Mouse (Mus musculus): Measurements from ENCODE around the gene Wasf1. TPM values are rescaled to one million over a fixed set of nuclear protein-coding genes. Genes with fewer than 3 reads are reported as not detected.
A peak's percentile ranks its signal among the peaks of the same experiment; 100 is the strongest.

The Wasf1 gene
- polyA plus RNA-seq, 1 experiment from 2014 or later, result 16.6 TPM

GRCm38 (mm10) chr10:40906131-40906530, 22.9 kb downstream of the Wasf1 start:
- H3K36me3 ChIP-seq (ENCODE audit: control insufficient read depth, insufficient read depth, low read length), result no peaks in the 10 kb centered on the region
- no peak overlapping the region for H3K4me2 ChIP-seq
- H3K9ac ChIP-seq (ENCODE audit: low read depth, low read length), result no peak overlapping the region
- H3K27ac ChIP-seq (ENCODE audit: low read depth, low read length), result no peak overlapping the region
- H3K27me3 ChIP-seq (ENCODE audit: control insufficient read depth, insufficient read depth, low read length), result no peaks in the 10 kb centered on the region
- no peak for ATAC-seq (replicated peaks; ENCODE audit: insufficient number of reproducible peaks, low FRiP score, low TSS enrichment)
- H3K4me1 ChIP-seq (ENCODE audit: control insufficient read depth, insufficient read depth, low read length), result peaks cover 8% of the 10 kb centered on the region; the same call in 1 of the 2 replicates
- 84% methylated on average over 1 of the region's 1 CpGs for WGBS (ENCODE audit: insufficient replicate concordance)
- H3K9me3 ChIP-seq (replicated peaks; ENCODE audit: control insufficient read depth, low read length), result no peaks in the 10 kb centered on the region
- H3K4me3 ChIP-seq (ENCODE audit: low read depth, low read length), result no peak overlapping the region

- Histone ChIP-seq H3K27me3 (ENCODE audit: control insufficient read depth, insufficient read depth, low read length) (no peaks in the 10 kb centered on the region), H3K9ac (ENCODE audit: low read depth, low read length) (no peak overlapping the region), H3K4me3 (ENCODE audit: low read depth, low read length) (no peak overlapping the region), H3K4me1 (ENCODE audit: control insufficient read depth, insufficient read depth, low read length) (peaks cover 8% of the 10 kb centered on the region; the same call in 1 of the 2 replicates), H3K4me2 (no peak overlapping the region), H3K27ac (ENCODE audit: low read depth, low read length) (no peak overlapping the region), H3K9me3 (replicated peaks; ENCODE audit: control insufficient read depth, low read length) (no peaks in the 10 kb centered on the region), H3K36me3 (ENCODE audit: control insufficient read depth, insufficient read depth, low read length) (no peaks in the 10 kb centered on the region)
- whole genome bisulfite sequencing (ENCODE audit: insufficient replicate concordance), result 79% methylated on average over 7 of the region's 7 CpGs
- ATAC-seq (replicated peaks; ENCODE audit: insufficient number of reproducible peaks, low FRiP score, low TSS enrichment), result no peak
Measured at GRCm38 (mm10) chr10:40906802-40907201, 23.5 kb downstream of the Wasf1 start.

DNA sequence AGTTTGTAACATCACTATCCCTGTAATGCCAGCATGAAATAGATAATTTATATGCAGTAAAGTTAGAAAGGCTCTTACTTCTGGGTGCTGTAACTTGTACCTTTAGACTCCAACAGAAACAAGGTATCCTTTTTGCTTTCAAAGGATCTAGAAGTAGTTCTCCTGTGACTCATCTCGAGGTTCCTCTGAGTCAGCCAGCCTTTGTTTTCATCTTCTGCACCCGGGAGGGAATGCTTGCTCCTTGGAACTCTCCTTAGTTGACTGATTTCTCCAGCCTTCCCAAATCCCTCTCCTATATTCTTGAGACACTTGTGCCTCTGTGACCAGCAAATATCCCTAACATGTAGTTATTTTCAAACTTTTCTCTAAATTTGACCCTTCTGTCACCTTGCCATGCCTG, 25.3 kb downstream of the Wasf1 start:
- Histone ChIP-seq H3K36me3 (ENCODE audit: control insufficient read depth, insufficient read depth, low read length) (no peaks in the 10 kb centered on the region), H3K9ac (ENCODE audit: low read depth, low read length) (no peak overlapping the region), H3K27ac (ENCODE audit: low read depth, low read length) (no peak overlapping the region), H3K4me1 (ENCODE audit: control insufficient read depth, insufficient read depth, low read length) (peaks cover 8% of the 10 kb centered on the region; the same call in 1 of the 2 replicates), H3K4me3 (ENCODE audit: low read depth, low read length) (no peak overlapping the region), H3K27me3 (ENCODE audit: control insufficient read depth, insufficient read depth, low read length) (no peaks in the 10 kb centered on the region), H3K4me2 (no peak overlapping the region), H3K9me3 (replicated peaks; ENCODE audit: control insufficient read depth, low read length) (no peaks in the 10 kb centered on the region)
- no peak for ATAC-seq (replicated peaks; ENCODE audit: insufficient number of reproducible peaks, low FRiP score, low TSS enrichment)
- WGBS (ENCODE audit: insufficient replicate concordance), result 25% methylated on average over 2 of the region's 2 CpGs

DNA sequence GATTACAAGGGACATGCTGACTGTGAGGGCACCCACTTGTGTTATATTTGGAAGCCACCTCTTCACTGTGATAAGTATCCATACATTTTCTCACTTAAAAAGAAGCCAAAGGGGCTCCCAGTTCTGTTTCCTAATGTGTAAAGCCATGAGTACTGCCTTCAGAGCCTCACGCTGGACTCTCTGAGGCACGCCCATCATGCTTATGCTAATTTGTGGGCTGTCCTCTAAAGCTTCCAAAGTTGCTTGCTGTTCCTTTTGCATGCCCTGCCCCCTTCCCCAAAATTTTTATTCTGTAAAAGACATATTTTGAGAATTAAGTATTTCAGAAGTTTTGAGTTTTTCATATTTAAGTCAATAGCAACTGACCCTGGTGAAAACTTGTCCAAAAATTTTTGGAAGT, 27.5 kb downstream of the Wasf1 start:
- H3K4me3 ChIP-seq (ENCODE audit: low read depth, low read length), result no peak overlapping the region
- no peak overlapping the region for H3K27ac ChIP-seq (ENCODE audit: low read depth, low read length)
- no peak overlapping the region for H3K9ac ChIP-seq (ENCODE audit: low read depth, low read length)
- H3K27me3 ChIP-seq (ENCODE audit: control insufficient read depth, insufficient read depth, low read length), result no peaks in the 10 kb centered on the region
- peak overlapping the region; percentile 38; the same call in 1 of the 2 replicates for H3K4me2 ChIP-seq
- peaks cover 8% of the 10 kb centered on the region; the same call in 1 of the 2 replicates for H3K4me1 ChIP-seq (ENCODE audit: control insufficient read depth, insufficient read depth, low read length)
- H3K9me3 ChIP-seq (replicated peaks; ENCODE audit: control insufficient read depth, low read length), result no peaks in the 10 kb centered on the region
- no peak for ATAC-seq (replicated peaks; ENCODE audit: insufficient number of reproducible peaks, low FRiP score, low TSS enrichment)
- H3K36me3 ChIP-seq (ENCODE audit: control insufficient read depth, insufficient read depth, low read length), result no peaks in the 10 kb centered on the region
- 52% methylated on average over 2 of the region's 2 CpGs for WGBS (ENCODE audit: insufficient replicate concordance)

DNA sequence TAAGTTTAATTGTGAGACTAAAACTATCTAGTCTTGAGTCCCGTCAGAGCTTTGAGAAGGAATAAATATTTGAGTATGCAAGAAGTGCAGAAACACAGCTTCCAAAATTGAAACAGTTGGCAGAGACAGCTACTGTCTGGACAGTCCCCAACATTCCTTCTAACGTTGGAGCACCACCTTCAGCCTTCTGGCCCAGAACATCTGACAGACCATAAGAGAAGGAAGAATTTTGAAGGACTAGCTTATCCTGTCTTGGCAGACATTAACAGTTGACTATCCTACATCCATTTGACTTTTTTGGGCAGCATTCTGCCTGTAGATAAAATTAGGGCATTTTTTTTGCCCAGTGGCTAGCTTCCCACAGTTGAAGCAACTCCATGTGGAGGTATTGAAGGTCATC, 32.0 kb downstream of the Wasf1 start:
- 83% methylated on average over 2 of the region's 2 CpGs for WGBS (ENCODE audit: insufficient replicate concordance)
- Histone ChIP-seq H3K4me3 (ENCODE audit: low read depth, low read length) (no peak overlapping the region), H3K4me2 (no peak overlapping the region), H3K27ac (ENCODE audit: low read depth, low read length) (no peak overlapping the region), H3K36me3 (ENCODE audit: control insufficient read depth, insufficient read depth, low read length) (no peaks in the 10 kb centered on the region), H3K27me3 (ENCODE audit: control insufficient read depth, insufficient read depth, low read length) (no peaks in the 10 kb centered on the region), H3K9me3 (replicated peaks; ENCODE audit: control insufficient read depth, low read length) (no peaks in the 10 kb centered on the region), H3K9ac (ENCODE audit: low read depth, low read length) (no peak overlapping the region), H3K4me1 (ENCODE audit: control insufficient read depth, insufficient read depth, low read length) (0 out of 2 replicates have a peak, but pooled peaks cover 3% of the 10 kb centered on the region)
- no peak for ATAC-seq (replicated peaks; ENCODE audit: insufficient number of reproducible peaks, low FRiP score, low TSS enrichment)

DNA sequence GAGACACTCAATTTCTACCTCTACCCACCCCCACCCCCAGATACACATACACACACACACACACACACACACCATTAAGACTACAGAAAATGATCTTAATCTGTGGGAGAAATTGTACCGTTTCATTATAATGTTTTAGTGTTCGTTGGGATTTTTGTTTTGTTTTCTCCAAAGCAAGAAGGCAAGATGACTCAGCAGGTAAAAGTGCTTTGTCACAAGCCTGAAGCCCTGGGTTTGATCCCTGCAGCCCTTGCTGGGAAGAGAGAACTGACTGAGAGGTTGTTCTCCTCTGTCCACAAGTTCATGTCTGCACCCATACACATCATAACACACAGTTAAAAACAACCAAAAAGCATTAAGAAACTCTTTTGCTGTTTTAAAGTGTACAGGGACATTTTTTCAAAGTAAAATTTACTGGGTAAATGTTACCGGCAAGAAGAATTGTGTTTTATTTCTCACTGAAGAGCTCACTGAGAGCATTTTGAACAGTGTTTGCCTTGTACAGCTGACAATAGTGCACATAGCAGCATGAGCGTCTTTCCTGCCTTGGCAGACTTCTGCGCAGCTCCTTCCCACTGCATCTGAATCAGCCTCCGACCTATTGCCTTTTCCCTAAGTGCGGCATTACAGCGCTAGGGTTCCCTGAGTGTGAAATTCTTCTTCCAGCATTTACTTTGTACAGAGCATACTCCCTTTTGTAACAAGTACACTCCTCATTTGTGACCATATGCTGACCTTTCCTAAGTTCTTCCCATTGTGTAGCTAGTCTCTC, 35.6 kb downstream of the Wasf1 start:
- no peak for ATAC-seq (replicated peaks; ENCODE audit: insufficient number of reproducible peaks, low FRiP score, low TSS enrichment)
- H3K9ac ChIP-seq (ENCODE audit: low read depth, low read length), result no peak overlapping the region
- H3K27me3 ChIP-seq (ENCODE audit: control insufficient read depth, insufficient read depth, low read length), result no peaks in the 10 kb centered on the region
- no peaks in the 10 kb centered on the region for H3K36me3 ChIP-seq (ENCODE audit: control insufficient read depth, insufficient read depth, low read length)
- 82% methylated on average over 8 of the region's 8 CpGs for WGBS (ENCODE audit: insufficient replicate concordance)
- no peak overlapping the region for H3K27ac ChIP-seq (ENCODE audit: low read depth, low read length)
- H3K4me1 ChIP-seq (ENCODE audit: control insufficient read depth, insufficient read depth, low read length), result no peaks in the 10 kb centered on the region
- no peak overlapping the region for H3K4me2 ChIP-seq
- H3K9me3 ChIP-seq (replicated peaks; ENCODE audit: control insufficient read depth, low read length), result no peaks in the 10 kb centered on the region
- no peak overlapping the region for H3K4me3 ChIP-seq (ENCODE audit: low read depth, low read length)

DNA sequence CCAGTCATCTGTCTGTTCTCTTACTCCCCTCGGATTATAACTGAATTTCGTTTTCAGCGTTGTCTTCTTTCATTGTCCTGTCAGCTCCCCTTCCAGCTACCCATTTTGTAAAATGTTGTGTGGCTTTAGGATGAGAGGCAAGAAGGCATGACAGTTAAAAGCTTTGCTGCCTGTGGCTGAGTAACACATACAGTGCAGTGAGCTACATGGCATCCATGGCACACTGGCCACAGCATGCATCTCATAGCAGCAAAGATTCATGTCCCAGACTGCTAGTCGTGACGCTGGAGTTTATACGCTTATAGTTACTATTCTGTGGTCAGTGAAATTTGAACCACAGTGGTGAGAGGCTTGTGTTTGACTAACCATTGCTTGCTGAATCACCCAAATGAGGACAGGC, 36.2 kb downstream of the Wasf1 start:
- H3K27ac ChIP-seq (ENCODE audit: low read depth, low read length), result no peak overlapping the region
- H3K36me3 ChIP-seq (ENCODE audit: control insufficient read depth, insufficient read depth, low read length), result no peaks in the 10 kb centered on the region
- H3K4me1 ChIP-seq (ENCODE audit: control insufficient read depth, insufficient read depth, low read length), result no peaks in the 10 kb centered on the region
- no peak overlapping the region for H3K4me3 ChIP-seq (ENCODE audit: low read depth, low read length)
- no peak overlapping the region for H3K4me2 ChIP-seq
- no peak overlapping the region for H3K9ac ChIP-seq (ENCODE audit: low read depth, low read length)
- no peaks in the 10 kb centered on the region for H3K27me3 ChIP-seq (ENCODE audit: control insufficient read depth, insufficient read depth, low read length)
- H3K9me3 ChIP-seq (replicated peaks; ENCODE audit: control insufficient read depth, low read length), result no peaks in the 10 kb centered on the region
- WGBS (ENCODE audit: insufficient replicate concordance), result 81% methylated on average over 6 of the region's 6 CpGs
- no peak for ATAC-seq (replicated peaks; ENCODE audit: insufficient number of reproducible peaks, low FRiP score, low TSS enrichment)

DNA sequence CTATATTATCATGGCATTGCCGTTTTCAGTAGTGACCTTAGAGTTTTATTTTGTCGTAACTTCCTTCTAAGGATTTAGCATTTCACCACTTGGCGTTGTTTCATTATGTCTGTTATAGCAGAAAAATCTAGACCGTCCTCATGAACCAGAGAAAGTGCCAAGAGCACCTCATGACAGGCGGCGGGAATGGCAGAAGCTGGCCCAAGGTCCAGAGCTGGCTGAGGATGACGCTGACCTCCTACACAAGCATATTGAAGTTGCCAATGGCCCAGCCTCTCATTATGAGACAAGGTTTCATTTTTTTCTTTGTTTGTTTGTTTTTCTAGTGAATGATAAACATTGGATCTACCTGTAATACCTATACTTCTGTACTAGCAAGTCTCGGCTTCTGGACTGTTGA, 49.7 kb downstream of the Wasf1 start:
- 93% methylated on average over 8 of the region's 8 CpGs for WGBS (ENCODE audit: insufficient replicate concordance)
- Histone ChIP-seq H3K36me3 (ENCODE audit: control insufficient read depth, insufficient read depth, low read length) (no peaks in the 10 kb centered on the region), H3K27ac (ENCODE audit: low read depth, low read length) (no peak overlapping the region), H3K4me3 (ENCODE audit: low read depth, low read length) (no peak overlapping the region), H3K9me3 (replicated peaks; ENCODE audit: control insufficient read depth, low read length) (no peaks in the 10 kb centered on the region), H3K4me1 (ENCODE audit: control insufficient read depth, insufficient read depth, low read length) (no peaks in the 10 kb centered on the region), H3K9ac (ENCODE audit: low read depth, low read length) (no peak overlapping the region), H3K27me3 (ENCODE audit: control insufficient read depth, insufficient read depth, low read length) (no peaks in the 10 kb centered on the region), H3K4me2 (no peak overlapping the region)
- no peak for ATAC-seq (replicated peaks; ENCODE audit: insufficient number of reproducible peaks, low FRiP score, low TSS enrichment)

DNA sequence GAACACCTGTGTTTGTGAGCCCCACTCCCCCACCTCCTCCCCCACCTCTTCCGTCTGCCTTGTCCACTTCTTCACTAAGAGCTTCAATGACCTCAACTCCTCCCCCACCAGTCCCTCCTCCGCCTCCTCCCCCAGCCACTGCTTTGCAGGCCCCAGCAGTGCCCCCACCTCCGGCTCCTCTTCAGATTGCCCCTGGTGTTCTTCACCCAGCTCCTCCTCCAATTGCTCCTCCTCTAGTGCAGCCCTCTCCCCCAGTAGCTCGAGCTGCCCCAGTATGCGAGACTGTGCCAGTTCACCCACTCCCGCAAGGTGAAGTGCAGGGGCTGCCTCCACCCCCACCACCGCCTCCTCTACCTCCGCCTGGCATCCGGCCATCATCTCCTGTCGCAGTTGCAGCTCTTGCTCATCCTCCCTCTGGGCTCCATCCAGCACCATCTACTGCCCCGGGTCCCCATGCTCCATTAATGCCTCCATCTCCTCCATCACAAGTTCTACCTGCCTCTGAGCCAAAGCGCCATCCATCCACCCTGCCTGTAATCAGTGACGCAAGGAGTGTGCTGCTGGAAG, 53.0 kb downstream of the Wasf1 start:
- no peak for ATAC-seq (replicated peaks; ENCODE audit: insufficient number of reproducible peaks, low FRiP score, low TSS enrichment)
- H3K9me3 ChIP-seq (replicated peaks; ENCODE audit: control insufficient read depth, low read length), result no peaks in the 10 kb centered on the region
- H3K4me3 ChIP-seq (ENCODE audit: low read depth, low read length), result no peak overlapping the region
- no peaks in the 10 kb centered on the region for H3K36me3 ChIP-seq (ENCODE audit: control insufficient read depth, insufficient read depth, low read length)
- no peak overlapping the region for H3K4me2 ChIP-seq
- H3K9ac ChIP-seq (ENCODE audit: low read depth, low read length), result no peak overlapping the region
- H3K4me1 ChIP-seq (ENCODE audit: control insufficient read depth, insufficient read depth, low read length), result no peaks in the 10 kb centered on the region
- no peaks in the 10 kb centered on the region for H3K27me3 ChIP-seq (ENCODE audit: control insufficient read depth, insufficient read depth, low read length)
- no peak overlapping the region for H3K27ac ChIP-seq (ENCODE audit: low read depth, low read length)
- WGBS (ENCODE audit: insufficient replicate concordance), result 73% methylated on average over 13 of the region's 13 CpGs
